Mouse (Mus musculus): Measurements from ENCODE around the gene Rapgef4. TPM values are rescaled to one million over a fixed set of nuclear protein-coding genes. Genes with fewer than 3 reads are reported as not detected.
"Not testable (repeated sequence)": the region's sequence is repeated elsewhere in the genome, so short reads cannot be mapped to it uniquely, and the experiment has no call there.

The Rapgef4 gene
- polyA plus RNA-seq, 1 experiment, result 1.3 TPM

GRCm38 (mm10) chr2:72139863-72140845 lies 159.1 kb downstream of the Rapgef4 start:
- no peak for DNase-seq (ENCODE audit: low read depth, low spot score)
- 82% methylated on average over 14 of the region's 14 CpGs for WGBS

GRCm38 (mm10) chr2:72141091-72141490 lies 160.1 kb downstream of the Rapgef4 start:
- DNase-seq (ENCODE audit: low read depth, low spot score), result no peak
- 75% methylated on average over 8 of the region's 8 CpGs for WGBS

- WGBS, result 92% methylated on average over 4 of the region's 4 CpGs
- not testable (repeated sequence) for DNase-seq (ENCODE audit: low read depth, low spot score)
Measured at GRCm38 (mm10) chr2:72141732-72142131, 160.7 kb downstream of the Rapgef4 start.

GRCm38 (mm10) chr2:72143413-72143812 lies 162.4 kb downstream of the Rapgef4 start:
- WGBS, result 89% methylated on average over 9 of the region's 9 CpGs
- DNase-seq (ENCODE audit: low read depth, low spot score), result no peak

- WGBS, result 34% methylated on average over 7 of the region's 7 CpGs
Measured at GRCm38 (mm10) chr2:72144576-72145200, 163.6 kb downstream of the Rapgef4 start.

GRCm38 (mm10) chr2:72145281-72145875 lies 164.3 kb downstream of the Rapgef4 start:
- DNase-seq (ENCODE audit: low read depth, low spot score), result no peak
- WGBS, result 54% methylated on average over 11 of the region's 11 CpGs

More at GRCm38 (mm10) chr2:72144576-72145200, 163.6 kb downstream of the Rapgef4 start:
- no peak for DNase-seq (ENCODE audit: low read depth, low spot score)

- no peak for DNase-seq (ENCODE audit: low read depth, low spot score)
- WGBS, result 81% methylated on average over 10 of the region's 10 CpGs
Measured at GRCm38 (mm10) chr2:72146061-72146460, 165.0 kb downstream of the Rapgef4 start.

- no peak for DNase-seq (ENCODE audit: low read depth, low spot score)
- 82% methylated on average over 7 of the region's 7 CpGs for WGBS
Measured at GRCm38 (mm10) chr2:72147246-72147645, 166.2 kb downstream of the Rapgef4 start.

- no peak for DNase-seq (ENCODE audit: low read depth, low spot score)
- 88% methylated on average over 6 of the region's 6 CpGs for WGBS
Measured at GRCm38 (mm10) chr2:72147695-72148094, 166.7 kb downstream of the Rapgef4 start.

- WGBS, result 45% methylated on average over 4 of the region's 4 CpGs
- no peak for DNase-seq (ENCODE audit: low read depth, low spot score)
Measured at GRCm38 (mm10) chr2:72148647-72149046, 167.6 kb downstream of the Rapgef4 start.

GRCm38 (mm10) chr2:72149059-72149458 lies 168.0 kb downstream of the Rapgef4 start:
- peak; percentile 28 for DNase-seq (ENCODE audit: low read depth, low spot score)

GRCm38 (mm10) chr2:72151792-72152554 lies 170.9 kb downstream of the Rapgef4 start:
- no peak for DNase-seq (ENCODE audit: low read depth, low spot score)
- 82% methylated on average over 9 of the region's 9 CpGs for WGBS

More at GRCm38 (mm10) chr2:72149059-72149458, 168.0 kb downstream of the Rapgef4 start:
- WGBS, result 30% methylated on average over 4 of the region's 4 CpGs

GRCm38 (mm10) chr2:72152746-72153145 lies 171.7 kb downstream of the Rapgef4 start:
- 87% methylated on average over 2 of the region's 2 CpGs for WGBS
- DNase-seq (ENCODE audit: low read depth, low spot score), result no peak

- WGBS, result 81% methylated on average over 1 of the region's 1 CpGs
- DNase-seq (ENCODE audit: low read depth, low spot score), result no peak
Measured at GRCm38 (mm10) chr2:72153851-72154250, 172.8 kb downstream of the Rapgef4 start.

GRCm38 (mm10) chr2:72155102-72155773 lies 174.2 kb downstream of the Rapgef4 start:
- no peak for DNase-seq (ENCODE audit: low read depth, low spot score)
- WGBS, result 43% methylated on average over 8 of the region's 8 CpGs

GRCm38 (mm10) chr2:72156484-72156883 lies 175.4 kb downstream of the Rapgef4 start:
- WGBS, result 86% methylated on average over 5 of the region's 5 CpGs
- no peak for DNase-seq (ENCODE audit: low read depth, low spot score)

- no peak for DNase-seq (ENCODE audit: low read depth, low spot score)
- 33% methylated on average over 9 of the region's 9 CpGs for WGBS
Measured at GRCm38 (mm10) chr2:72157561-72157960, 176.5 kb downstream of the Rapgef4 start.

- 58% methylated on average over 5 of the region's 5 CpGs for WGBS
- DNase-seq (ENCODE audit: low read depth, low spot score), result no peak
Measured at GRCm38 (mm10) chr2:72158045-72158444, 177.0 kb downstream of the Rapgef4 start.

- no peak for DNase-seq (ENCODE audit: low read depth, low spot score)
- 85% methylated on average over 10 of the region's 10 CpGs for WGBS
Measured at GRCm38 (mm10) chr2:72158691-72159225, 177.7 kb downstream of the Rapgef4 start.
